Mouse (Mus musculus) limb, embryonic 12.5 days (tissue): ENCODE results near the gene Olfr1381. TPM values are rescaled to one million over a fixed set of nuclear protein-coding genes. Genes with fewer than 3 reads are reported as not detected.

Experiments
- polyA plus RNA-seq: library from polyadenylated mRNA; unstranded; fragments of >200 nt; fragmentation: Nextera tagmentation; extraction: Ambion mirVana; gene quantifications from 2 replicates; pipeline ENCODE4 v1.2.1, GENCODE M21; 2016

The Olfr1381 gene
- polyA plus RNA-seq, 1 experiment from 2014 or later: not detected

Other genes starting within 250 kb of the Olfr1381 start
- gene Olfr10, start 238.7 kb upstream of the Olfr1381 start, polyA plus RNA-seq: not detected in 2 replicates
- not detected in 2 replicates for gene Olfr1391, start 220.7 kb upstream of the Olfr1381 start, polyA plus RNA-seq
- gene Olfr1390, start 208.3 kb upstream of the Olfr1381 start, polyA plus RNA-seq: not detected in 2 replicates
- not detected in 2 replicates for gene Olfr1389, start 120.4 kb upstream of the Olfr1381 start, polyA plus RNA-seq
- 0.11 and 0.13 TPM in 2 replicates for gene Olfr1388, start 106.8 kb upstream of the Olfr1381 start, polyA plus RNA-seq
- gene Olfr1387, start 88.1 kb upstream of the Olfr1381 start, polyA plus RNA-seq: not detected in 2 replicates
- gene Olfr1386, start 78.4 kb upstream of the Olfr1381 start, polyA plus RNA-seq: not detected in 2 replicates
- gene Olfr1385, start 54.4 kb upstream of the Olfr1381 start, polyA plus RNA-seq: not detected in 2 replicates
- not detected in 2 replicates for gene Olfr1384, start 36.7 kb upstream of the Olfr1381 start, polyA plus RNA-seq
- not detected in 2 replicates for gene Olfr1383, start 23.8 kb upstream of the Olfr1381 start, polyA plus RNA-seq
- gene Olfr1382, start 15.2 kb upstream of the Olfr1381 start, polyA plus RNA-seq: not detected in 2 replicates
- gene Olfr1380, start 13.4 kb downstream of the Olfr1381 start, polyA plus RNA-seq: not detected in 2 replicates
- gene Flt4, start 65.8 kb downstream of the Olfr1381 start, polyA plus RNA-seq: 3.3 and 4.4 TPM in 2 replicates
- not detected in 2 replicates for gene Scgb3a1, start 120.2 kb downstream of the Olfr1381 start, polyA plus RNA-seq
- gene Cnot6, start 169.3 kb downstream of the Olfr1381 start, polyA plus RNA-seq: 93.2 and 95.3 TPM in 2 replicates